Mouse (Mus musculus): ENCODE data around the gene Khdc1c.
A peak's percentile ranks its signal among the peaks of the same experiment; 100 is the strongest.
"Not testable (repeated sequence)": the region's sequence is repeated elsewhere in the genome, so short reads cannot be mapped to it uniquely, and the experiment has no call there.

Gene Khdc1c

GRCm38 (mm10) chr1:21368031-21368430, at the start of gene Khdc1c:
Gene Khdc1c (plus strand): TSS chr1:21368331.
- DNase-seq (ENCODE audit: low read depth): not testable (repeated sequence)

GRCm38 (mm10) chr1:21320271-21320670, 47.9 kb upstream of the Khdc1c start:
- DNase-seq (ENCODE audit: low read depth): not testable (repeated sequence)

DNA sequence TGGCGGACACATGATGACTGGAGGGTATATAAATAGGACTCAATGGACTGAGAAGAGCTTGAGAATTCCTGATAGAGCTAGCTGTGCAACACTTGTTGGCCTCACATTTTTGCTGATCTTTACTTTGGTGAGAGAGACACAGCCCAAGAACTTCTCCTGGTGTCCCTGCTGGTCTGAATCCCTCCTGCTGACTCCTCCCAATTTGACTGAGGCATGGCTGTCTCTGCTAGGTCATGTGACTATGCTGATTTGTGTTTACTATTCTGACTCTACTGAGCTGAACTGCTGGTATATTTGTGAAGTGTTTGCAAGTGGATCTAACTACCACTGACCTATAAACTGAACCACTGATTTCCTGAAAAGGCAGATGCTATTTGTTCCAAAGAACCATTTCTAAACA, 46.5 kb upstream of the Khdc1c start:
- DNase-seq (ENCODE audit: low read depth): no peak

- DNase-seq (ENCODE audit: low read depth): no peak
Observed at GRCm38 (mm10) chr1:21323996-21324574, 44.0 kb upstream of the Khdc1c start.

DNA sequence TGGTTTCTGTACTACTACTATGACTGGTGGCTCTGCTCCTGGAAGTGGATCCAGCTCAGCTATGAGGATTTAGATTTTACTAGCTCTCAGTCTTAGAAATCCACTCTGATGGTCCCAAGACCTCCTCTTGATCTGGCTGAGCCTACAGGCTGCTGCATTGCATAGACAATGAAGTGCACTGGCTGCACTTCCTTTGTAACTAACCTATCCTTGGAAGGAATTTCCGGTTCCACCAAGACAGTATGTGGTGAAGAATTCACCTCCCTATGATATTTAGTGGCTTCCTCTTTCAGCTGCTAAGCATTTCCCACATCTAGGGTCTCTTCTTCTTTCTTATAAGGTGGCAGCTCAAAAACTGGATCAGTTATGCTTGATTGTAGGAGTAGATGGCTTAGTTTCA, 43.5 kb upstream of the Khdc1c start:
- DNase-seq (ENCODE audit: low read depth): peak; percentile 49

DNA sequence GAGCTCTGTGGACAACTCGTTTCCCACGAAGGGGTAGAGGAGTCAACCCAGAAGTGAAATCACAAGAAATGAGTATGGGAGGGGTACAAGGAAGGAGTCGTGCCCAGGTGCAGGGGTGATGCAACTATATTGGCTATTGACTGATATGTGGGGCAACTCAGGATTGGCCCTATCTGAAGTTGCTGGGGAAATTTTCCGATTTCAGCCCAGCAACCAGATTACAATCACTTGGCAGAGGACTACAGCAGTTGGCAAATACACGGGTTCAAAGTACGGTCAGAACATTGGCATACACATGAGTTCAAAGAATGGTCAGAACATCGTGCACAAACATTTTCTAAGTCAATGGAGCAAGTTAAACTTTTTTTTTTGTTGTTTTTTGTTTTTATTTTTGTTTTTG, 41.4 kb upstream of the Khdc1c start:
- DNase-seq (ENCODE audit: low read depth): no peak

DNA sequence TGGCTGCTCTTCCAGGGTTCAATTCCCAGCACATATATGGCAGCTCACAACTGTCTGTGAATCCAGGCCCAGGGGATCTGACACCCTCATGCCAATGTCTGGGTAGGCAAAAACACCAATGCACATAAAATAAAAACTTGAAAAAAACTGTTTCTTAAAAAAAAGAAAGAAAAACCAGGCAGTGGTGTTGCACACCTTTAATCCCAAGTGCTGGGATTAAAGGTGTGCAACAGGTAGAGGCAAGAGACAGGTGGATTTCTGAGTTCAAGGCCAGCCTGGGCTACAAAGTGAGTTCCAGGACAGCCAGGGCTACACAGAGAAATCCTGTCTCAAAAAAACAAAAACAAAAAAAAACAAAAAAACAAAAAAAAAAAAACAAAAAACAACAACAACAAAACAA, 37.0 kb upstream of the Khdc1c start:
- DNase-seq (ENCODE audit: low read depth): not testable (repeated sequence)

- peak; percentile 92 for DNase-seq (ENCODE audit: low read depth)
Observed at GRCm38 (mm10) chr1:21333222-21333973, 34.7 kb upstream of the Khdc1c start.

GRCm38 (mm10) chr1:21335836-21336235, 32.3 kb upstream of the Khdc1c start:
- no peak for DNase-seq (ENCODE audit: low read depth)

GRCm38 (mm10) chr1:21340745-21341144, 27.4 kb upstream of the Khdc1c start:
- DNase-seq (ENCODE audit: low read depth): no peak

DNA sequence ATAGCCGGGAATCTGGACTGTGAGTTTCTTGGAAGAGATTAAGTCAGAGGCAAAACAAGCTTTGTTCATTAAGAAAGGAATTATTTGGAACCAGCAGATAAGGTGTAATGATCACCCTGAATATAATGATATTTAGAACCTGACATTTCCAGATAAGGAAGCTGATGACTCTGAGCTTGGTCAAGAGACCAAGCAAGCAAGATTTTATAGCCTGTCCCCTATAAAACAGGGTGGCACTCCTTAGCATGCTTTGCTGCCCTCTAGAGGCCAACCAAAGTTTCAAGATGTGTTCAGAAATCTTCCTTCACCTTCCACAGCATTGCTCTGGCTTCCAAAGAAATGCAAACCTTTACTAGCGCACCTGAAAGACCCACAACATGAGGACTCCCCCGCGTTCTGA, 23.9 kb upstream of the Khdc1c start:
- DNase-seq (ENCODE audit: low read depth): peak; percentile 88

- DNase-seq (ENCODE audit: low read depth): not testable (repeated sequence)
Observed at GRCm38 (mm10) chr1:21344752-21345151, 23.4 kb upstream of the Khdc1c start.

DNA sequence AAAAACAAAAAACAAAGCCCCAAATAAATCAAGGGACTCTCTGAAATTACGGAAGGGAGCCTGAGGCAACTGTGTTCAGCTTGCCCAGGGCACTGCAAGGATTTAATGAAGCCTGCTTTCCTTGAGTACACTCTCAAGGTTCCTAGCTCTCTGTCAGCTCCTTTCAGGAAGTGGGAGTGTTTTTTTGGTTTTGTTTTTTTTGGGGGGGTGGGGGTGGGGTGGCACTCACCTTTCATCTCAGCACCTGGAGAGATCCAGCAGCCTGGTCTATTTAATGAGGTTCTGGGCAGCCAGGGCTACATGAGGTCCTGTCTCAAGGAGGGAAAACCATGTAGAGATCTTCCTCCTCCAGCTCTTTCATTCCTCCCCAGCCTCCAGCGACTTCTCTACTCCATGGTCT, 18.8 kb upstream of the Khdc1c start, which contains the start of gene Khdc1a:
Gene Khdc1a, plus strand, starts transcription at position 301 of the 400 bp plus-strand sequence.
- no peak for DNase-seq (ENCODE audit: low read depth)

- DNase-seq (ENCODE audit: low read depth): no peak
Observed at GRCm38 (mm10) chr1:21383256-21383655, 15.1 kb downstream of the Khdc1c start, which contains the start of gene Khdc1b. Gene Khdc1b (plus strand): TSS chr1:21383556.

DNA sequence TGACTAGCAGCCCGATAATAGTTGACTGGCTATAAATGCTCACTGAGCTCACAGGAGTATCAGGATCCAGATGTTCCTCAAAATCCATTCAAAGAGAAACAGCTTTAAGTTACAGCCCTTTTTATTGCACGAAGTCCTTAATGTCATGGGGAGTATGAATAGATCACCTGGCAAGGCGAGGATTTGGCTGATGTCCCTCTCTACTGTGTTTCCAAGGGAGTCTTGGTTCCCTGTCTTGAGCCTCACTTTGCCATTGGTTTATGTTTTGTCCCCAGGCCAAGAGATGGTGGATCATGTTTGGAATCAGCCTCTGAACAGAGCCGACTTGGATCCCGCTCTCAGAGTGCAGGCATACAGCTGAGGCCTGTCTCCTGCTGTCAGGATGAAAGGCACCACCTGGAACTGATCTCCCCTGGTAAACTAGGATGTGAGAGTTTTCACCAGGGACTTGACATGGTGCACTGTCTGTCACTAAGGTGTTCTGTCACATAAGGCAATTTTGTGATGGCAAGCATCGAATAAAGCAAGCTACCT, 23.1 kb downstream of the Khdc1c start:
- DNase-seq (ENCODE audit: low read depth): no peak

DNA sequence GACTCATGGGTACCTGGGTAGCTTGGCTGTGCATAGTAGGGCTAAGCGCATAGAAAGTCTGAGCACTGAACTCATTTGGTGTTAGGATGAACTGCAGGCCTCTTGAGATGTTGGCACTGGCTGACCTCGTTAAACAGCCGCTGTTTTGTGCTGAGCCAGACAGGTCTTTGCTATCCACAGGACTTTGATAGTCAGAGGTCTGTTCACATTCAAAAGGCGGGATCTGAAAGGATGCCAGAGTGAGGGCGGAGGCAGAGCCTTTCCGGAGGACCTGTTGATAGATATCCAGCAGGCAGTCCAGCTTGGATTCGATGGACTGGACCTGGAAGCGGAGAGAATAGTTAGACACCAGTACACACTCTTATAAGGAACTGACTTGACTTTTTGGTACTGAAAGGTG, 34.7 kb downstream of the Khdc1c start:
- DNase-seq (ENCODE audit: low read depth): no peak

GRCm38 (mm10) chr1:21407266-21407665, 39.1 kb downstream of the Khdc1c start:
- no peak for DNase-seq (ENCODE audit: low read depth)

DNA sequence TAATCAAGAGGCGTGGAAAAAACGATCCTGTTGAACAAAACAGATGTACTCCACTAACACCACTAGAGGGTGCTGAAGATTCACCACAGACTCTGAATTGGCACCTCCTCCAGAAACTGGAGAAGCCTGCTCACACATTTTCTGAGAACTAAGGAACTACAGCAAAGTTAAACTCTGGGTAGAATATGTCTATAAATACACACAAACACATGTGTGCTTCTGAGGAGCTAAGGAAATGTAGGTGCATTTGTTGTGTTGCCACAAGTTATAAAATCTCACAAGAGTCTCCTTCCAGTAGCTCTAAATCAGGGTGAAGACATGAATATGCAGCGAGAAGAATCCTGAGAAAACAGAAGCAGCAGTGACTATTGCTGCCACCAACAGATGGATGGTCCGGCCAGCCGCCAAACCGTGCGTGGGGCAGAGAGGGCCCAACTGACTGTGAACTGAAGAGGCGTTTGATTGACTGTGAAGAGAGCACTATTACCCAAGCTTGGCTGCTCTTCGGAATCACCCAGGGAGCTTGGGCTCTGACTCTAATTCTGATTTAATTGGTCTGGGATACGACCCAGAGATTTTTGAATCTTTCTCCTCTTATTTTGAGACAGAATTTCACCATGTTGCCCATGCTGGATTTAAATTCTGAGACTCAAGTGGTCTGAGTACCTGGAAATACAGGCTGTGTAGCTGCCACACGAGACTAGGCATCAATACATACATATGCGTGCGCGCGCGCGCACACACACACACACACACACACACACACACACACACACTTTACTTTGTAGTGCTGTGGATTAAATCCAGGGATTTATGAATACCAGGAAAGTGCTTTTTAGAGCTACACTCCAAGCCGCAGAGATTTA, 43.4 kb downstream of the Khdc1c start:
- DNase-seq (ENCODE audit: low read depth): peak; percentile 76

GRCm38 (mm10) chr1:21412197-21412555, 44.0 kb downstream of the Khdc1c start:
- DNase-seq (ENCODE audit: low read depth): no peak

DNA sequence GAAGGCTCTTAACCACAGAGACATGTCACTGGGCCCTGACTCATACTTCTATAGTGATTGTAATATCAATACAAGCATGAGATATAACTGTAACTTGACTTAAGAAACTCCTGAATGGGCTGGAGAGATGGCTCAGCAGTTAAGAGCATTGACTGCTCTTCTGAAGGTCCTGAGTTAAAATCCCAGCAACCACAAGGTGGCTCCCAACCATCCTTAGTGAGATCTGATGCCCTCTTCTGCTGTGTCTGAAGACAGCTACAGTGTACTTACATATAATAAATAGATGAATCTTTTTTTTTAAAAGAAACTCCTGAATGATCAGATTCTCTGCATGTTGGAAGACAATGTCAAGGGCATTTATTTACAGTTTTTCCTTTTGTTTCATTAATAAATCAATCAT, 51.2 kb downstream of the Khdc1c start:
- DNase-seq (ENCODE audit: low read depth): peak; percentile 23

All from induced T-regulatory cell, adult 2 months (primary cell).